Mouse (Mus musculus): ENCODE measurements around the gene Slc7a4. TPM values are rescaled to one million over a fixed set of nuclear protein-coding genes. Genes with fewer than 3 reads are reported as not detected.
"Not testable (repeated sequence)": the region's sequence is repeated elsewhere in the genome, so short reads cannot be mapped to it uniquely, and the experiment has no call there.

The Slc7a4 gene
- polyA plus RNA-seq (2015; fragmentation: Nextera tagmentation; extraction: Ambion mirVana) = 21.8 and 25.4 TPM in 2 replicates

- no peaks in the 10 kb centered on the region for H3K4me1 ChIP-seq
- peaks cover under 1% of the 10 kb centered on the region; the same call in 1 of the 2 replicates for H3K27me3 ChIP-seq (replicated peaks)
- H3K27ac ChIP-seq = no peak within 1 kb of the TSS
- 26% methylated on average over 8 of the region's 8 CpGs for WGBS
- no peak within 1 kb of the TSS for H3K4me2 ChIP-seq
- no peak within 1 kb of the TSS for H3K9ac ChIP-seq
- H3K36me3 ChIP-seq = no peaks in the 10 kb centered on the region
- no peaks in the 10 kb centered on the region for H3K9me3 ChIP-seq
- no peak within 1 kb of the TSS for H3K4me3 ChIP-seq (replicated peaks)
- no peak for ATAC-seq (ENCODE audit: insufficient read depth, low FRiP score, low read depth)
These were observed at the start of gene Slc7a4 for GRCm38 (mm10) chr16:17583064-17583463. TSS of gene Slc7a4 (minus strand) at chr16:17583214.

GRCm38 (mm10) chr16:17632580-17632979 lies 49.6 kb upstream of the Slc7a4 start:
- Histone ChIP-seq H3K4me1 (no peaks in the 10 kb centered on the region), H3K4me2 (no peak overlapping the region), H3K9ac (no peak overlapping the region), H3K27me3 (replicated peaks) (no peaks in the 10 kb centered on the region), H3K27ac (no peak overlapping the region), H3K36me3 (peaks cover 40% of the 10 kb centered on the region), H3K4me3 (replicated peaks) (no peak overlapping the region), H3K9me3 (no peaks in the 10 kb centered on the region)
- WGBS = 94% methylated on average over 2 of the region's 2 CpGs
- no peak for ATAC-seq (ENCODE audit: insufficient read depth, low FRiP score, low read depth)

- 93% methylated on average over 5 of the region's 5 CpGs for WGBS
- Histone ChIP-seq H3K9me3 (no peaks in the 10 kb centered on the region), H3K4me1 (no peaks in the 10 kb centered on the region), H3K9ac (no peak overlapping the region), H3K27ac (no peak overlapping the region), H3K27me3 (replicated peaks) (no peaks in the 10 kb centered on the region), H3K4me3 (replicated peaks) (no peak overlapping the region), H3K4me2 (no peak overlapping the region), H3K36me3 (peaks cover 51% of the 10 kb centered on the region)
- no peak for ATAC-seq (ENCODE audit: insufficient read depth, low FRiP score, low read depth)
These were observed 43.2 kb upstream of the Slc7a4 start for GRCm38 (mm10) chr16:17626269-17626555.

- no peak for ATAC-seq (ENCODE audit: insufficient read depth, low FRiP score, low read depth)
- H3K36me3 ChIP-seq = peaks cover 48% of the 10 kb centered on the region
- WGBS = 68% methylated on average over 8 of the region's 8 CpGs
These were observed 42.7 kb upstream of the Slc7a4 start for GRCm38 (mm10) chr16:17625488-17626268.

GRCm38 (mm10) chr16:17621936-17622335 lies 38.9 kb upstream of the Slc7a4 start:
- H3K9me3 ChIP-seq = no peaks in the 10 kb centered on the region
- H3K36me3 ChIP-seq = peaks cover 20% of the 10 kb centered on the region
- H3K4me3 ChIP-seq (replicated peaks) = no peak overlapping the region
- H3K4me2 ChIP-seq = no peak overlapping the region
- ATAC-seq (ENCODE audit: insufficient read depth, low FRiP score, low read depth) = no peak
- no peak overlapping the region for H3K9ac ChIP-seq
- H3K27ac ChIP-seq = no peak overlapping the region
- 92% methylated on average over 1 of the region's 1 CpGs for WGBS
- no peaks in the 10 kb centered on the region for H3K27me3 ChIP-seq (replicated peaks)
- H3K4me1 ChIP-seq = peaks cover 18% of the 10 kb centered on the region

More at GRCm38 (mm10) chr16:17625488-17626268, 42.7 kb upstream of the Slc7a4 start:
- Histone ChIP-seq H3K4me1 (no peaks in the 10 kb centered on the region), H3K4me2 (no peak overlapping the region), H3K27me3 (replicated peaks) (no peaks in the 10 kb centered on the region), H3K9ac (no peak overlapping the region), H3K9me3 (no peaks in the 10 kb centered on the region), H3K27ac (no peak overlapping the region), H3K4me3 (replicated peaks) (no peak overlapping the region)

- H3K4me2 ChIP-seq = peak within 1 kb of the TSS; percentile 62
- peak; percentile 88 for ATAC-seq (ENCODE audit: insufficient read depth, low FRiP score, low read depth)
- peak within 1 kb of the TSS; percentile 94 for H3K9ac ChIP-seq
- no peaks in the 10 kb centered on the region for H3K9me3 ChIP-seq
- no peaks in the 10 kb centered on the region for H3K27me3 ChIP-seq (replicated peaks)
- H3K27ac ChIP-seq = 0 out of 2 replicates have a peak within 1 kb of the TSS, but pooled peaks have one; percentile 21
- H3K4me3 ChIP-seq (replicated peaks) = peak within 1 kb of the TSS; percentile 91
- peaks cover 9% of the 10 kb centered on the region for H3K36me3 ChIP-seq
- WGBS = 2% methylated on average over 60 of the region's 60 CpGs
- H3K4me1 ChIP-seq = peaks cover 18% of the 10 kb centered on the region
These were observed 36.4 kb upstream of the Slc7a4 start, which contains the start of gene Smpd4 for GRCm38 (mm10) chr16:17619198-17620105. TSS of gene Smpd4 (plus strand) at chr16:17619354.

- 0 out of 2 replicates have a peak, but pooled peaks have one; percentile 53 for ATAC-seq (ENCODE audit: insufficient read depth, low FRiP score, low read depth)
- WGBS = 12% methylated on average over 13 of the region's 13 CpGs
- no peak overlapping the region for H3K9ac ChIP-seq
- no peaks in the 10 kb centered on the region for H3K27me3 ChIP-seq (replicated peaks)
- no peak overlapping the region for H3K4me3 ChIP-seq (replicated peaks)
- no peaks in the 10 kb centered on the region; the same call in 1 of the 2 replicates for H3K36me3 ChIP-seq
- H3K27ac ChIP-seq = no peak overlapping the region
- peak overlapping the region; percentile 44 for H3K4me2 ChIP-seq
- H3K9me3 ChIP-seq = no peaks in the 10 kb centered on the region
- H3K4me1 ChIP-seq = peaks cover 18% of the 10 kb centered on the region
These were observed 35.0 kb upstream of the Slc7a4 start for GRCm38 (mm10) chr16:17617922-17618565.

GRCm38 (mm10) chr16:17616212-17616611 lies 33.2 kb upstream of the Slc7a4 start:
- Histone ChIP-seq H3K4me1 (peaks cover 18% of the 10 kb centered on the region), H3K36me3 (no peaks in the 10 kb centered on the region), H3K9me3 (no peaks in the 10 kb centered on the region), H3K9ac (no peak overlapping the region), H3K27ac (no peak overlapping the region), H3K27me3 (replicated peaks) (no peaks in the 10 kb centered on the region), H3K4me3 (replicated peaks) (no peak overlapping the region), H3K4me2 (no peak overlapping the region)
- WGBS = 75% methylated on average over 5 of the region's 5 CpGs
- no peak for ATAC-seq (ENCODE audit: insufficient read depth, low FRiP score, low read depth)

GRCm38 (mm10) chr16:17614740-17615139 lies 31.7 kb upstream of the Slc7a4 start:
- not testable (repeated sequence) for ATAC-seq (ENCODE audit: insufficient read depth, low FRiP score, low read depth); H3K9me3 ChIP-seq; H3K4me3 ChIP-seq (replicated peaks); H3K36me3 ChIP-seq; H3K4me1 ChIP-seq; H3K4me2 ChIP-seq; H3K27me3 ChIP-seq (replicated peaks); H3K9ac ChIP-seq; H3K27ac ChIP-seq
- 88% methylated on average over 6 of the region's 6 CpGs for WGBS

- no peaks in the 10 kb centered on the region for H3K36me3 ChIP-seq
- ATAC-seq (ENCODE audit: insufficient read depth, low FRiP score, low read depth) = no peak
- no peak overlapping the region for H3K4me2 ChIP-seq
- H3K27ac ChIP-seq = no peak overlapping the region
- H3K9me3 ChIP-seq = no peaks in the 10 kb centered on the region
- H3K4me3 ChIP-seq (replicated peaks) = no peak overlapping the region
- H3K27me3 ChIP-seq (replicated peaks) = no peaks in the 10 kb centered on the region
- H3K4me1 ChIP-seq = no peaks in the 10 kb centered on the region
- 65% methylated on average over 4 of the region's 4 CpGs for WGBS
- H3K9ac ChIP-seq = no peak overlapping the region
These were observed 28.4 kb upstream of the Slc7a4 start for GRCm38 (mm10) chr16:17611383-17611782.

GRCm38 (mm10) chr16:17605684-17606083 lies 22.7 kb upstream of the Slc7a4 start:
- WGBS = 75% methylated on average over 5 of the region's 5 CpGs
- no peak for ATAC-seq (ENCODE audit: insufficient read depth, low FRiP score, low read depth)
- H3K36me3 ChIP-seq = no peaks in the 10 kb centered on the region
- no peak overlapping the region for H3K4me2 ChIP-seq
- H3K4me1 ChIP-seq = no peaks in the 10 kb centered on the region
- H3K9me3 ChIP-seq = no peaks in the 10 kb centered on the region
- no peak overlapping the region for H3K4me3 ChIP-seq (replicated peaks)
- no peak overlapping the region for H3K27ac ChIP-seq
- no peak overlapping the region for H3K9ac ChIP-seq
- H3K27me3 ChIP-seq (replicated peaks) = no peaks in the 10 kb centered on the region

Measured in stomach, embryonic 15.5 days (tissue).